Mouse (Mus musculus) heart, embryonic 14.5 days (tissue): ENCODE data around the gene Sh3pxd2a. TPM values are rescaled to one million over a fixed set of nuclear protein-coding genes. Genes with fewer than 3 reads are reported as not detected.

ENCODE experiments used
- ATAC-seq: fragments of 200-750 bp; cut with Nextera tagmentation; 2 replicates; pipeline ENCODE4 v1.8.0; 2017; ENCODE audit warnings: low read depth, moderate TSS enrichment; ENCODE audit not compliant: insufficient number of reproducible peaks, insufficient read depth, low FRiP score
- H3K27ac ChIP-seq, 2 experiments: fragments of 200-500 bp in 1 of 2; fragments of 300-500 bp in 1 of 2; sonication (generic) in 1 of 2; replicated peaks in 1 of 2; 2 replicates each; pipeline ENCODE4 v1.5.1; 2012 to 2014; ENCODE audit warnings: low read depth in 2 of 2, low read length in 2 of 2, control low read depth in 1 of 2, mild to moderate bottlenecking in 1 of 2, mixed read lengths in 1 of 2; ENCODE audit not compliant: control insufficient read depth in 1 of 2, insufficient read depth in 1 of 2
- H3K27me3 ChIP-seq: fragments of 300-500 bp; sonication (generic); 2 replicates; pipeline ENCODE4 v1.6.1; 2014; ENCODE audit warnings: mild to moderate bottlenecking, low read length, control low read depth; ENCODE audit not compliant: control insufficient read depth, insufficient read depth
- H3K36me3 ChIP-seq: fragments of 300-500 bp; sonication (generic); 2 replicates; pipeline ENCODE4 v1.6.1; 2014; ENCODE audit warnings: mild to moderate bottlenecking, control low read depth, low read length, mixed read lengths; ENCODE audit not compliant: control insufficient read depth, insufficient read depth
- H3K4me1 ChIP-seq, 2 experiments: fragments of 200-500 bp in 1 of 2; fragments of 300-500 bp in 1 of 2; sonication (generic) in 1 of 2; 2 replicates each; pipeline ENCODE4 v1.6.1; 2012 to 2014; ENCODE audit warnings: low read length in 2 of 2, control low read depth in 1 of 2, mixed read lengths in 1 of 2; ENCODE audit not compliant: control insufficient read depth in 2 of 2, insufficient read depth in 2 of 2
- H3K4me2 ChIP-seq: fragments of 300-500 bp; sonication (generic); 2 replicates; pipeline ENCODE4 v1.6.1; 2014; ENCODE audit warnings: mild to moderate bottlenecking, low read length
- H3K4me3 ChIP-seq, 2 experiments: fragments of 200-500 bp in 1 of 2; fragments of 300-500 bp in 1 of 2; sonication (generic) in 1 of 2; 2 replicates each; pipeline ENCODE4 v1.5.1; 2012 to 2014; ENCODE audit warnings: low read length in 2 of 2, mild to moderate bottlenecking in 2 of 2, control low read depth in 1 of 2, low read depth in 1 of 2, moderate library complexity in 1 of 2; ENCODE audit not compliant: control insufficient read depth in 1 of 2, insufficient read depth in 1 of 2
- H3K9ac ChIP-seq: fragments of 300-500 bp; sonication (generic); 2 replicates; pipeline ENCODE4 v1.6.1; 2014; ENCODE audit warnings: mild to moderate bottlenecking, low read length
- H3K9me3 ChIP-seq: fragments of 300-500 bp; sonication (generic); 2 replicates; pipeline ENCODE4 v1.6.1; 2016; ENCODE audit warnings: low read length, control low read depth; ENCODE audit not compliant: control insufficient read depth
- WGBS: fragments of 180-500 bp; shearing (Covaris S2); extraction: QIAGEN DNeasy Blood & Tissue Kit; methylation state at CpG from one replicate; pipeline ENCODE4 v1.1.7; 2014; 5-methylcytosine and 5-hydroxymethylcytosine counted together
- polyA plus RNA-seq: library from polyadenylated mRNA; unstranded; fragments of >200 nt; fragmentation: Nextera tagmentation; extraction: Ambion mirVana; gene quantifications from 2 replicates; pipeline ENCODE4 v1.2.1, GENCODE M21; 2014

Gene Sh3pxd2a
- polyA plus RNA-seq, 1 experiment from 2014 or later: 9.7 TPM

GRCm38 (mm10) chr19:47455001-47455755, 9.0 kb downstream of the Sh3pxd2a start:
- no peak for ATAC-seq
- WGBS: 60% methylated on average over 15 of the region's 15 CpGs
- H3K4me2 ChIP-seq: peak overlapping the region; percentile 47
- peaks cover 78 to 95% of the 10 kb centered on the region in 2 experiments for H3K4me1 ChIP-seq
- no peaks in the 10 kb centered on the region for H3K9me3 ChIP-seq
- H3K4me3 ChIP-seq: no peak overlapping the region
- H3K27me3 ChIP-seq: no peaks in the 10 kb centered on the region
- H3K9ac ChIP-seq: peak overlapping the region; percentile 59; the same call in 1 of the 2 replicates
- H3K36me3 ChIP-seq: peaks cover 6% of the 10 kb centered on the region; the same call in 1 of the 2 replicates
- H3K27ac ChIP-seq: peak overlapping the region; percentile 90 to 95

- Histone ChIP-seq H3K27me3 (no peaks in the 10 kb centered on the region), H3K36me3 (peaks cover 6% of the 10 kb centered on the region; the same call in 1 of the 2 replicates), H3K9me3 (no peaks in the 10 kb centered on the region), H3K9ac (peak overlapping the region; percentile 59), H3K4me3 (no peak overlapping the region), H3K4me1 (peaks cover 80 to 98% of the 10 kb centered on the region in 2 experiments), H3K4me2 (peak overlapping the region; percentile 47), H3K27ac (peak overlapping the region; percentile 90 to 95)
- 22% methylated on average over 11 of the region's 11 CpGs for WGBS
- peak; percentile 34 for ATAC-seq
Observed at GRCm38 (mm10) chr19:47454167-47455000, 9.8 kb downstream of the Sh3pxd2a start.

- peak overlapping the region; percentile 59 for H3K9ac ChIP-seq
- 84% methylated on average over 7 of the region's 7 CpGs for WGBS
- peaks cover 6% of the 10 kb centered on the region; the same call in 1 of the 2 replicates for H3K36me3 ChIP-seq
- no peak for ATAC-seq
- no peaks in the 10 kb centered on the region for H3K9me3 ChIP-seq
- H3K4me1 ChIP-seq: peaks cover 81 to 98% of the 10 kb centered on the region in 2 experiments
- no peaks in the 10 kb centered on the region for H3K27me3 ChIP-seq
- no peak overlapping the region for H3K4me3 ChIP-seq
- peak overlapping the region; percentile 47; the same call in 1 of the 2 replicates for H3K4me2 ChIP-seq
- H3K27ac ChIP-seq: peak overlapping the region; percentile 90 to 95
Observed at GRCm38 (mm10) chr19:47453352-47453751, 10.8 kb downstream of the Sh3pxd2a start.

GRCm38 (mm10) chr19:47452682-47453081, 11.5 kb downstream of the Sh3pxd2a start:
- H3K27me3 ChIP-seq: no peaks in the 10 kb centered on the region
- WGBS: 36% methylated on average over 10 of the region's 10 CpGs
- H3K9ac ChIP-seq: no peak overlapping the region
- no peak overlapping the region for H3K4me2 ChIP-seq
- peak; percentile 44; the same call in 1 of the 2 replicates for ATAC-seq
- peaks cover 6% of the 10 kb centered on the region; the same call in 1 of the 2 replicates for H3K36me3 ChIP-seq
- peaks cover 81 to 98% of the 10 kb centered on the region in 2 experiments for H3K4me1 ChIP-seq
- H3K9me3 ChIP-seq: no peaks in the 10 kb centered on the region
- peak overlapping the region; percentile 5 to 59; a peak in 2 of 4 replicates for H3K27ac ChIP-seq
- no peak overlapping the region for H3K4me3 ChIP-seq

GRCm38 (mm10) chr19:47452211-47452610, 12.0 kb downstream of the Sh3pxd2a start:
- no peak for ATAC-seq
- Histone ChIP-seq H3K9ac (no peak overlapping the region), H3K36me3 (peaks cover 6% of the 10 kb centered on the region; the same call in 1 of the 2 replicates), H3K4me1 (peaks cover 78 to 98% of the 10 kb centered on the region in 2 experiments), H3K27me3 (no peaks in the 10 kb centered on the region), H3K9me3 (no peaks in the 10 kb centered on the region), H3K27ac (peak overlapping the region; percentile 5 to 59; a peak in 2 of 4 replicates), H3K4me3 (no peak overlapping the region), H3K4me2 (no peak overlapping the region)
- WGBS: 53% methylated on average over 7 of the region's 7 CpGs

GRCm38 (mm10) chr19:47451476-47452113, 12.6 kb downstream of the Sh3pxd2a start:
- no peak for ATAC-seq
- Histone ChIP-seq H3K4me2 (no peak overlapping the region), H3K4me1 (peaks cover 82 to 98% of the 10 kb centered on the region in 2 experiments), H3K4me3 (no peak overlapping the region), H3K27ac (peak overlapping the region in 1 of 2 experiments; percentile 24; a peak in 1 of 4 replicates), H3K36me3 (peaks cover 6% of the 10 kb centered on the region; the same call in 1 of the 2 replicates), H3K9me3 (no peaks in the 10 kb centered on the region), H3K27me3 (no peaks in the 10 kb centered on the region), H3K9ac (0 out of 2 replicates have a peak overlapping the region, but pooled peaks have one; percentile 53)
- 76% methylated on average over 10 of the region's 10 CpGs for WGBS
